Mouse (Mus musculus): ENCODE results near the gene Matk.

- TF ChIP-seq CTCF (IDR thresholded peaks at IDR 0.05; ENCODE audit: low read depth, low read length) (no peak), GATA1 (IDR thresholded peaks at IDR 0.05; ENCODE audit: borderline replicate concordance, low read length) (no peak)
Measured at GRCm38 (mm10) chr10:81216810-81217209, 35.9 kb upstream of the Matk start.
